Mouse (Mus musculus): ENCODE measurements around the gene Fam71b.

Fam71b gene

GRCm38 (mm10) chr11:46406721-46407120, 10.4 kb downstream of the Fam71b start:
- in situ Hi-C loops (cut with MboI; ENCODE audit: low pct_unique_long_range_greater_than_20kb in 1 of 2, low sequenced_read_pairs in 2 of 2, unreplicated experiment in 1 of 2) = no loop called here

GRCm38 (mm10) chr11:46410018-46410563, 13.7 kb downstream of the Fam71b start:
- in situ Hi-C loops (cut with MboI; ENCODE audit: low pct_unique_long_range_greater_than_20kb in 1 of 2, low sequenced_read_pairs in 2 of 2, unreplicated experiment in 1 of 2) = no loop called here

- in situ Hi-C loops (cut with MboI; ENCODE audit: low pct_unique_long_range_greater_than_20kb in 1 of 2, low sequenced_read_pairs in 2 of 2, unreplicated experiment in 1 of 2) = no loop called here
These were observed 22.1 kb downstream of the Fam71b start for GRCm38 (mm10) chr11:46418438-46418837.

GRCm38 (mm10) chr11:46418860-46419259, 22.5 kb downstream of the Fam71b start:
- in situ Hi-C loops (cut with MboI; ENCODE audit: low pct_unique_long_range_greater_than_20kb in 1 of 2, low sequenced_read_pairs in 2 of 2, unreplicated experiment in 1 of 2) = no loop called here

- in situ Hi-C loops (cut with MboI; ENCODE audit: low pct_unique_long_range_greater_than_20kb in 1 of 2, low sequenced_read_pairs in 2 of 2, unreplicated experiment in 1 of 2) = no loop called here
These were observed 24.9 kb downstream of the Fam71b start for GRCm38 (mm10) chr11:46421086-46421888.

GRCm38 (mm10) chr11:46428131-46428530, 31.8 kb downstream of the Fam71b start:
- in situ Hi-C loops (cut with MboI; ENCODE audit: low pct_unique_long_range_greater_than_20kb in 1 of 2, low sequenced_read_pairs in 2 of 2, unreplicated experiment in 1 of 2) = loop anchor here (25.0 kb wide), 1 partner anchor 166 kb away; no protein-coding TSS in a partner anchor

GRCm38 (mm10) chr11:46430123-46430522, 33.8 kb downstream of the Fam71b start:
- in situ Hi-C loops (cut with MboI; ENCODE audit: low pct_unique_long_range_greater_than_20kb in 1 of 2, low sequenced_read_pairs in 2 of 2, unreplicated experiment in 1 of 2) = loop anchor here (25.0 kb wide), 1 partner anchor 168 kb away; no protein-coding TSS in a partner anchor

- in situ Hi-C loops (cut with MboI; ENCODE audit: low pct_unique_long_range_greater_than_20kb in 1 of 2, low sequenced_read_pairs in 2 of 2, unreplicated experiment in 1 of 2) = loop anchor here (25.0 kb wide), 1 partner anchor 169 kb away; no protein-coding TSS in a partner anchor
These were observed 34.8 kb downstream of the Fam71b start for GRCm38 (mm10) chr11:46431129-46431528.

GRCm38 (mm10) chr11:46435363-46435762, 39.0 kb downstream of the Fam71b start:
- in situ Hi-C loops (cut with MboI; ENCODE audit: low pct_unique_long_range_greater_than_20kb in 1 of 2, low sequenced_read_pairs in 2 of 2, unreplicated experiment in 1 of 2) = loop anchor here (25.0 kb wide), 1 partner anchor 173 kb away; no protein-coding TSS in a partner anchor

GRCm38 (mm10) chr11:46436760-46437458, 40.5 kb downstream of the Fam71b start, which contains the start of gene Med7:
Gene Med7, plus strand, starts transcription at chr11:46436925.
- in situ Hi-C loops (cut with MboI; ENCODE audit: low pct_unique_long_range_greater_than_20kb in 1 of 2, low sequenced_read_pairs in 2 of 2, unreplicated experiment in 1 of 2) = loop anchor here (25.0 kb wide), 1 partner anchor 175 kb away; no protein-coding TSS in a partner anchor

- in situ Hi-C loops (cut with MboI; ENCODE audit: low pct_unique_long_range_greater_than_20kb in 1 of 2, low sequenced_read_pairs in 2 of 2, unreplicated experiment in 1 of 2) = loop anchor here (25.0 kb wide), 1 partner anchor 175 kb away; no protein-coding TSS in a partner anchor
These were observed 41.2 kb downstream of the Fam71b start for GRCm38 (mm10) chr11:46437459-46438000.

GRCm38 (mm10) chr11:46439005-46439543, 42.7 kb downstream of the Fam71b start:
- in situ Hi-C loops (cut with MboI; ENCODE audit: low pct_unique_long_range_greater_than_20kb in 1 of 2, low sequenced_read_pairs in 2 of 2, unreplicated experiment in 1 of 2) = loop anchor here (25.0 kb wide), 1 partner anchor 177 kb away; no protein-coding TSS in a partner anchor

- in situ Hi-C loops (cut with MboI; ENCODE audit: low pct_unique_long_range_greater_than_20kb in 1 of 2, low sequenced_read_pairs in 2 of 2, unreplicated experiment in 1 of 2) = loop anchor here (25.0 kb wide), 1 partner anchor 179 kb away; no protein-coding TSS in a partner anchor
These were observed 45.4 kb downstream of the Fam71b start for GRCm38 (mm10) chr11:46441774-46442173.

- in situ Hi-C loops (cut with MboI; ENCODE audit: low pct_unique_long_range_greater_than_20kb in 1 of 2, low sequenced_read_pairs in 2 of 2, unreplicated experiment in 1 of 2) = loop anchor here (25.0 kb wide), 1 partner anchor 181 kb away; no protein-coding TSS in a partner anchor
These were observed 46.8 kb downstream of the Fam71b start for GRCm38 (mm10) chr11:46443152-46443551.

- in situ Hi-C loops (cut with MboI; ENCODE audit: low pct_unique_long_range_greater_than_20kb in 1 of 2, low sequenced_read_pairs in 2 of 2, unreplicated experiment in 1 of 2) = loop anchor here (25.0 kb wide), 1 partner anchor 182 kb away; no protein-coding TSS in a partner anchor
These were observed 47.6 kb downstream of the Fam71b start for GRCm38 (mm10) chr11:46443979-46444378.

- in situ Hi-C loops (cut with MboI; ENCODE audit: low pct_unique_long_range_greater_than_20kb in 1 of 2, low sequenced_read_pairs in 2 of 2, unreplicated experiment in 1 of 2) = loop anchor here (25.0 kb wide), 1 partner anchor 184 kb away; no protein-coding TSS in a partner anchor
These were observed 49.8 kb downstream of the Fam71b start for GRCm38 (mm10) chr11:46446150-46446549.

GRCm38 (mm10) chr11:46447644-46448484, 51.5 kb downstream of the Fam71b start:
- in situ Hi-C loops (cut with MboI; ENCODE audit: low pct_unique_long_range_greater_than_20kb in 1 of 2, low sequenced_read_pairs in 2 of 2, unreplicated experiment in 1 of 2) = loop anchor here (25.0 kb wide), 1 partner anchor 186 kb away; no protein-coding TSS in a partner anchor

All from mouse embryonic stem cell (cell line).